Mouse (Mus musculus) forebrain, embryonic 12.5 days (tissue): ENCODE results near the gene Cdk17. TPM values are rescaled to one million over a fixed set of nuclear protein-coding genes. Genes with fewer than 3 reads are reported as not detected.

ENCODE experiments used
- ATAC-seq: fragments of 200-750 bp; cut with Nextera tagmentation; 2 replicates; pipeline ENCODE4 v1.8.0; 2017; ENCODE audit warnings: moderate TSS enrichment; ENCODE audit not compliant: low FRiP score
- H3K27ac ChIP-seq: fragments of 300-500 bp; sonication (generic); 2 replicates; pipeline ENCODE4 v1.5.1; 2016; ENCODE audit warnings: mild to moderate bottlenecking
- H3K27me3 ChIP-seq: fragments of 300-500 bp; sonication (generic); 2 replicates; pipeline ENCODE4 v1.6.1; 2016; ENCODE audit warnings: mild to moderate bottlenecking
- H3K36me3 ChIP-seq: fragments of 300-500 bp; sonication (generic); replicated peaks from 2 replicates; pipeline ENCODE4 v1.6.1; 2016; ENCODE audit warnings: mild to moderate bottlenecking
- H3K4me1 ChIP-seq: fragments of 300-500 bp; sonication (generic); 2 replicates; pipeline ENCODE4 v1.6.1; 2016
- H3K4me2 ChIP-seq: fragments of 300-500 bp; sonication (generic); 2 replicates; pipeline ENCODE4 v1.6.1; 2016; ENCODE audit warnings: mild to moderate bottlenecking, moderate library complexity
- H3K4me3 ChIP-seq: fragments of 300-500 bp; sonication (generic); replicated peaks from 2 replicates; pipeline ENCODE4 v1.5.1; 2016; ENCODE audit warnings: mild to moderate bottlenecking
- H3K9ac ChIP-seq: fragments of 300-500 bp; sonication (generic); 2 replicates; pipeline ENCODE4 v1.6.1; 2016; ENCODE audit warnings: mild to moderate bottlenecking
- H3K9me3 ChIP-seq: fragments of 300-500 bp; sonication (generic); 2 replicates; pipeline ENCODE4 v1.6.1; 2016
- WGBS: fragments of 180-500 bp; shearing (Covaris S2); methylation state at CpG from one replicate; pipeline ENCODE4 v1.1.7; 2016; 5-methylcytosine and 5-hydroxymethylcytosine counted together
- polyA plus RNA-seq: library from polyadenylated mRNA; unstranded; fragments of >200 nt; fragmentation: Nextera tagmentation; extraction: Ambion mirVana; gene quantifications from 2 replicates; pipeline ENCODE4 v1.2.1, GENCODE M21; 2016

The Cdk17 gene
- polyA plus RNA-seq, 1 experiment from 2014 or later, result 44.6 TPM

DNA sequence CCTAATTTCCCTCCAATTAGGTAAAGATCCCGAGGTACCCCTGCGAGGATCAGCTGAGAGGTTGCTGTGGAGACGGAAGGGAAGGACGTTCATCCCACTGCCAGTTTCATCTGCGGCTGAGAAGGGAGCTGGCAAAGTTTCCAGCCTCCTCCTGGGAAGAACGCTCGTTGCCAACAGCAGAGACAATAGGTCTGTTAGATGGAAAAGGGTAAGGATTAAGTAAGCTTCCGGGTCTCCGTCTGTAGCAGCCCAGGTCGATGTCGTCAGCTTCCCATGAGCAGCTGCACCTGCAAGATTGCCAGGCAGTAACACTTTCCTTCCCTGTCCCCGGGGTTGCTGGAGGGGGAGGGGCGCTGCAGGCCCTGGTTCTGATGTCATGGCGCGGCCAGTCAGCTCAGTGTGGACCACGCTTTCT lies 115.7 kb downstream of the Cdk17 start:
- 6% methylated on average over 16 of the region's 16 CpGs for WGBS
- ATAC-seq, result peak; percentile 71
- H3K4me3 ChIP-seq, result peak overlapping the region; percentile 28
- H3K27ac ChIP-seq, result peak overlapping the region; percentile 80
- no peaks in the 10 kb centered on the region for H3K9me3 ChIP-seq
- H3K36me3 ChIP-seq, result no peaks in the 10 kb centered on the region
- peaks cover 32% of the 10 kb centered on the region for H3K4me1 ChIP-seq
- peak overlapping the region; percentile 38 for H3K9ac ChIP-seq
- no peaks in the 10 kb centered on the region for H3K27me3 ChIP-seq
- H3K4me2 ChIP-seq, result peak overlapping the region; percentile 56

GRCm38 (mm10) chr10:93276857-93277256 lies 116.2 kb downstream of the Cdk17 start:
- peak overlapping the region; percentile 80 for H3K27ac ChIP-seq
- H3K9ac ChIP-seq, result peak overlapping the region; percentile 38; the same call in 1 of the 2 replicates
- no peaks in the 10 kb centered on the region for H3K36me3 ChIP-seq
- H3K9me3 ChIP-seq, result no peaks in the 10 kb centered on the region
- H3K27me3 ChIP-seq, result no peaks in the 10 kb centered on the region
- H3K4me2 ChIP-seq, result peak overlapping the region; percentile 56
- peak overlapping the region; percentile 28; the same call in 1 of the 2 replicates for H3K4me3 ChIP-seq
- peaks cover 35% of the 10 kb centered on the region for H3K4me1 ChIP-seq
- no peak for ATAC-seq
- 51% methylated on average over 9 of the region's 9 CpGs for WGBS

- WGBS, result 81% methylated on average over 8 of the region's 8 CpGs
- H3K4me2 ChIP-seq, result no peak overlapping the region
- no peaks in the 10 kb centered on the region for H3K9me3 ChIP-seq
- H3K27ac ChIP-seq, result no peak overlapping the region
- no peaks in the 10 kb centered on the region for H3K27me3 ChIP-seq
- H3K4me3 ChIP-seq, result no peak overlapping the region
- no peak for ATAC-seq
- no peak overlapping the region for H3K9ac ChIP-seq
- H3K36me3 ChIP-seq, result no peaks in the 10 kb centered on the region
- peaks cover 41% of the 10 kb centered on the region for H3K4me1 ChIP-seq
Measured at GRCm38 (mm10) chr10:93278361-93278760, 117.7 kb downstream of the Cdk17 start.

GRCm38 (mm10) chr10:93279062-93279461 lies 118.4 kb downstream of the Cdk17 start:
- no peak overlapping the region for H3K27ac ChIP-seq
- WGBS, result 89% methylated on average over 9 of the region's 9 CpGs
- no peaks in the 10 kb centered on the region for H3K9me3 ChIP-seq
- no peak for ATAC-seq
- H3K9ac ChIP-seq, result no peak overlapping the region
- H3K36me3 ChIP-seq, result no peaks in the 10 kb centered on the region
- peaks cover 40% of the 10 kb centered on the region for H3K4me1 ChIP-seq
- H3K4me3 ChIP-seq, result no peak overlapping the region
- no peaks in the 10 kb centered on the region for H3K27me3 ChIP-seq
- H3K4me2 ChIP-seq, result no peak overlapping the region

GRCm38 (mm10) chr10:93280586-93280985 lies 119.9 kb downstream of the Cdk17 start:
- Histone ChIP-seq H3K4me3 (no peak overlapping the region), H3K27me3 (peaks cover 8% of the 10 kb centered on the region; the same call in 1 of the 2 replicates), H3K9ac (no peak overlapping the region), H3K36me3 (no peaks in the 10 kb centered on the region), H3K9me3 (no peaks in the 10 kb centered on the region), H3K27ac (no peak overlapping the region), H3K4me2 (no peak overlapping the region), H3K4me1 (peaks cover 36% of the 10 kb centered on the region)
- WGBS, result 76% methylated on average over 12 of the region's 12 CpGs
- no peak for ATAC-seq

DNA sequence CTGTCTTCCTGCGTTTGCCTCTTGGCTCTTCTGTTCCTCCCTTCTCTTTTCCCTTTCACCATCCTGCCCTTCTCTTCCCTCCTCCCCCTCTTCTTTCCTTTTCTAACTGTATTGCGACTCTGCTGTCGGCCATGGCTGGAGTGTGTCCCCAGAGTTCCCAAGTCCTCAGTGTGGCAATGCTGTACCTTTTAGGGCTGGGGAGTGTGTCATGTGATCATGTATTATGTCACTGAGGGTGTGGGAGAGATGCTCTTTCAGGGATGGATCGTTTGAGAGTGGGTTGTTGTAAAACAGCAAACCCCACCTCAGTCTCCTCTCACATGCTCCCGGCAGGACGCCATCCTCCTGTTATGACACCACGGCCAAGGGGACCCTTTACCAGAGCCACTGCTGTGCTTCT lies 120.4 kb downstream of the Cdk17 start:
- Histone ChIP-seq H3K9ac (no peak overlapping the region), H3K9me3 (no peaks in the 10 kb centered on the region), H3K36me3 (no peaks in the 10 kb centered on the region), H3K27ac (no peak overlapping the region), H3K4me1 (peaks cover 31% of the 10 kb centered on the region), H3K4me2 (no peak overlapping the region), H3K4me3 (no peak overlapping the region), H3K27me3 (peaks cover 13% of the 10 kb centered on the region; the same call in 1 of the 2 replicates)
- ATAC-seq, result no peak
- WGBS, result 71% methylated on average over 7 of the region's 7 CpGs

DNA sequence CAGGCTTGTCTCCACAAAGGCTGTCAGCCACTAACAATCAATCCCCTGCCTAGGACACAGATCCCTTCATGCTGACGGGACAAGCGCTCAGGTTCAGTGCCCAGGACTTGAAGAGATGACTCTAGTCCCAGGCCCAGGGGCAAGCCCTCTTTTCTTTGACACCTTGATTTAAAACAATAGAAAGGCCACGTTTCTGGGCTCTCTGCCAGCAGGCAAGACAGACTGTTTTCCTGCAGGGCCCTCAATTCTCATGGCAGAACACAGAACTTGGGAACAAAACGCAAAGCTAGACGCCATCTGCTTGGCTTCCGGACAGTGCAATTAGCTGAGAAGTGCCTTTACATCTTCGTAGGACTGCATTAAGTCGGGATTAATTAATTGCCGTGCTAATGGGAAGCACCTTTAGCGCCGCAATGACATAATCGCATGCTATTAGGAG lies 121.9 kb downstream of the Cdk17 start:
- Histone ChIP-seq H3K4me1 (peaks cover 19% of the 10 kb centered on the region), H3K4me3 (no peak overlapping the region), H3K9me3 (no peaks in the 10 kb centered on the region), H3K27me3 (peaks cover 21% of the 10 kb centered on the region; the same call in 1 of the 2 replicates), H3K4me2 (no peak overlapping the region), H3K36me3 (no peaks in the 10 kb centered on the region), H3K9ac (no peak overlapping the region), H3K27ac (peak overlapping the region; percentile 59)
- peak; percentile 70; the same call in 1 of the 2 replicates for ATAC-seq
- WGBS, result 23% methylated on average over 12 of the region's 12 CpGs

DNA sequence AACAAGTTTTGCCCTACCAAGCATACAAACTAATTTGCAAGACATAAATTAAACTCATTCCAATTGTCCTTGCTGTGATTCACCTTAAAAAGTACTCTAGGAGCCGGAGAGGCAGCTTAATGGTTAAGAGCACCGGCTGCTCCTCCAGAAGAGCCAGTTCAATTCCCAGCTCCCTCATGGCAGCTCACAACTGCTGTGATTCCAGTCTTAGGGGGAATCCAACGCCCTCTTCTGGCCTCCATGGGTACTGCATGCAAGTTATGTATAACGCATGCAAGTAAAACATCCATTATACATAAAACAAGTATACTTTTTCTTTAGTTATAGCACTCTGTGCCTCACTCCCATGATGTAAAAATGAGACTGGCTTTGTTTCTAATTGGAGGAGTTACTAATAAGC lies 122.6 kb downstream of the Cdk17 start:
- Histone ChIP-seq H3K9me3 (no peaks in the 10 kb centered on the region), H3K4me1 (peaks cover 19% of the 10 kb centered on the region), H3K9ac (no peak overlapping the region), H3K36me3 (no peaks in the 10 kb centered on the region), H3K4me2 (no peak overlapping the region), H3K27me3 (peaks cover 23% of the 10 kb centered on the region), H3K4me3 (no peak overlapping the region), H3K27ac (0 out of 2 replicates have a peak overlapping the region, but pooled peaks have one; percentile 46)
- 66% methylated on average over 4 of the region's 4 CpGs for WGBS
- ATAC-seq, result no peak

DNA sequence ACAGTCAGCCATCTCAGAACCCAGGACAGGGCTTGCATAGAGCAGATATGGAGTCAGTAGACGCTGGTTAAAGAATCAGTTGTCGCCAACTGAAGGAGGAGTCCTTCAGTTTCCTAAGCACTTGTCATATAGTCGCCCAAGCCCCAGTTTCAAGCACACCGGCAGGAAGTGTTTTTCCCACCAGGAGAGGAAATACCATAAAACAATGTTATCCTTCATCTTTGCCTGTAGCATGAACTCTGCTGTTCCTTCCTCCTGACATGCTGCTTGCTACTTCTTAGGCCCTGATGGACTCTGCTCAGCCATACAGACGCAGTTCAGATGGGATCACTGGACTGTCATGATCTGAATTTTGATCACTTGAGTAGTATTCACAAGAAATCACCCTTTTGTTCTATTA lies 124.8 kb downstream of the Cdk17 start:
- Histone ChIP-seq H3K27me3 (peaks cover 25% of the 10 kb centered on the region), H3K36me3 (no peaks in the 10 kb centered on the region), H3K27ac (no peak overlapping the region), H3K4me2 (no peak overlapping the region), H3K4me1 (peaks cover 19% of the 10 kb centered on the region), H3K4me3 (no peak overlapping the region), H3K9ac (no peak overlapping the region), H3K9me3 (no peaks in the 10 kb centered on the region)
- no peak for ATAC-seq
- WGBS, result 89% methylated on average over 5 of the region's 5 CpGs

- no peaks in the 10 kb centered on the region for H3K9me3 ChIP-seq
- H3K4me2 ChIP-seq, result no peak overlapping the region
- 92% methylated on average over 8 of the region's 8 CpGs for WGBS
- H3K36me3 ChIP-seq, result no peaks in the 10 kb centered on the region
- no peak overlapping the region for H3K4me3 ChIP-seq
- peaks cover 25% of the 10 kb centered on the region for H3K27me3 ChIP-seq
- no peak overlapping the region for H3K27ac ChIP-seq
- no peak overlapping the region for H3K9ac ChIP-seq
- ATAC-seq, result no peak
- H3K4me1 ChIP-seq, result peaks cover 8% of the 10 kb centered on the region
Measured at GRCm38 (mm10) chr10:93287551-93288145, 127.0 kb downstream of the Cdk17 start.

GRCm38 (mm10) chr10:93288336-93288735 lies 127.7 kb downstream of the Cdk17 start:
- ATAC-seq, result no peak
- Histone ChIP-seq H3K4me3 (no peak overlapping the region), H3K27ac (no peak overlapping the region), H3K4me2 (no peak overlapping the region), H3K9me3 (no peaks in the 10 kb centered on the region), H3K36me3 (no peaks in the 10 kb centered on the region), H3K4me1 (peaks cover 6% of the 10 kb centered on the region; the same call in 1 of the 2 replicates), H3K27me3 (peaks cover 25% of the 10 kb centered on the region), H3K9ac (no peak overlapping the region)
- 84% methylated on average over 4 of the region's 4 CpGs for WGBS

- Histone ChIP-seq H3K4me1 (peaks cover 6% of the 10 kb centered on the region; the same call in 1 of the 2 replicates), H3K27ac (no peak overlapping the region), H3K4me3 (no peak overlapping the region), H3K27me3 (peaks cover 25% of the 10 kb centered on the region), H3K4me2 (no peak overlapping the region), H3K36me3 (no peaks in the 10 kb centered on the region), H3K9me3 (no peaks in the 10 kb centered on the region), H3K9ac (no peak overlapping the region)
- WGBS, result 75% methylated on average over 6 of the region's 6 CpGs
- no peak for ATAC-seq
Measured at GRCm38 (mm10) chr10:93289404-93289803, 128.7 kb downstream of the Cdk17 start.

GRCm38 (mm10) chr10:93291352-93291751 lies 130.7 kb downstream of the Cdk17 start:
- peak; percentile 58; the same call in 1 of the 2 replicates for ATAC-seq
- H3K4me2 ChIP-seq, result no peak overlapping the region
- no peaks in the 10 kb centered on the region; the same call in 1 of the 2 replicates for H3K4me1 ChIP-seq
- no peak overlapping the region for H3K4me3 ChIP-seq
- 27% methylated on average over 7 of the region's 7 CpGs for WGBS
- H3K36me3 ChIP-seq, result no peaks in the 10 kb centered on the region
- no peak overlapping the region for H3K27ac ChIP-seq
- no peak overlapping the region for H3K9ac ChIP-seq
- no peaks in the 10 kb centered on the region for H3K9me3 ChIP-seq
- H3K27me3 ChIP-seq, result peaks cover 9% of the 10 kb centered on the region
